Mouse (Mus musculus) liver, postnatal 0 days (tissue): Measurements from ENCODE around the gene Avp. TPM values are rescaled to one million over a fixed set of nuclear protein-coding genes. Genes with fewer than 3 reads are reported as not detected.

Experiments
- ATAC-seq: fragments of 200-750 bp; cut with Nextera tagmentation; 2 replicates; pipeline ENCODE4 v1.8.0; 2017; ENCODE audit warnings: mild to moderate bottlenecking, moderate library complexity
- DNase-seq: peaks from one replicate; pipeline ENCODE4 v3.0.0-alpha.2; 2016
- H3K27ac ChIP-seq: fragments of 300-500 bp; sonication (generic); 2 replicates; pipeline ENCODE4 v1.5.1; 2014; ENCODE audit warnings: antibody characterized with exemption, moderate library complexity, mild to moderate bottlenecking, low read depth
- H3K27me3 ChIP-seq: fragments of 300-500 bp; sonication (generic); 2 replicates; pipeline ENCODE4 v1.6.1; 2014; ENCODE audit warnings: low read length, control low read depth, mixed read lengths; ENCODE audit not compliant: insufficient read depth
- H3K36me3 ChIP-seq: fragments of 300-500 bp; sonication (generic); replicated peaks from 2 replicates; pipeline ENCODE4 v1.6.1; 2014; ENCODE audit warnings: mild to moderate bottlenecking, control low read depth, low read length, moderate library complexity, mixed read lengths; ENCODE audit not compliant: insufficient read depth
- H3K4me1 ChIP-seq: fragments of 300-500 bp; sonication (generic); 2 replicates; pipeline ENCODE4 v1.6.1; 2014; ENCODE audit warnings: antibody characterized with exemption, mild to moderate bottlenecking, control low read depth; ENCODE audit not compliant: insufficient read depth
- H3K4me2 ChIP-seq: fragments of 300-500 bp; sonication (generic); 2 replicates; pipeline ENCODE4 v1.6.1; 2014; ENCODE audit warnings: low read depth, mild to moderate bottlenecking, low read length, moderate library complexity, mixed read lengths
- H3K4me3 ChIP-seq: fragments of 300-500 bp; sonication (generic); 2 replicates; pipeline ENCODE4 v1.5.1; 2014; ENCODE audit warnings: low read depth, low read length
- H3K9ac ChIP-seq: fragments of 300-500 bp; sonication (generic); replicated peaks from 2 replicates; pipeline ENCODE4 v1.6.1; 2014; ENCODE audit warnings: mild to moderate bottlenecking, moderate library complexity
- H3K9me3 ChIP-seq: fragments of 300-500 bp; sonication (generic); 2 replicates; pipeline ENCODE4 v1.6.1; 2016; ENCODE audit warnings: mild to moderate bottlenecking, control low read depth, low read length, mixed read lengths
- CTCF ChIP-seq: sonication (generic); IDR thresholded peaks from 2 replicates; pipeline ENCODE4 v1.5.1; 2016; ENCODE audit warnings: antibody characterized with exemption, low read depth
- EP300 ChIP-seq: IDR thresholded peaks from 2 replicates; pipeline ENCODE4 v1.6.1; 2016; ENCODE audit warnings: antibody characterized with exemption, low read depth, mild to moderate bottlenecking
- WGBS: fragments of 180-500 bp; shearing (Covaris S2); extraction: QIAGEN DNeasy Blood & Tissue Kit; methylation state at CpG from one replicate; pipeline ENCODE4 v1.1.7; 2014; ENCODE audit not compliant: insufficient replicate concordance; 5-methylcytosine and 5-hydroxymethylcytosine counted together
- polyA plus RNA-seq: library from polyadenylated mRNA; unstranded; fragments of >200 nt; fragmentation: Nextera tagmentation; extraction: Ambion mirVana; gene quantifications from 2 replicates; pipeline ENCODE4 v1.2.1, GENCODE M21; 2015

Gene Avp
- polyA plus RNA-seq, 1 experiment from 2014 or later, result not detected

GRCm38 (mm10) chr2:130568921-130569320 lies 13.4 kb downstream of the Avp start:
- ATAC-seq (peak; percentile 42; the same call in 1 of the 2 replicates), DNase-seq (no peak)
- H3K27me3 ChIP-seq, result no peaks in the 10 kb centered on the region
- TF ChIP-seq EP300 (no peak), CTCF (no peak)
- H3K9ac ChIP-seq, result no peak overlapping the region
- peaks cover 11% of the 10 kb centered on the region for H3K4me1 ChIP-seq
- H3K27ac ChIP-seq, result no peak overlapping the region
- no peak overlapping the region for H3K4me3 ChIP-seq
- H3K9me3 ChIP-seq, result no peaks in the 10 kb centered on the region
- H3K36me3 ChIP-seq, result peaks cover 7% of the 10 kb centered on the region
- H3K4me2 ChIP-seq, result no peak overlapping the region
- 65% methylated on average over 4 of the region's 4 CpGs for WGBS

- WGBS, result 91% methylated on average over 8 of the region's 8 CpGs
- H3K9me3 ChIP-seq, result no peaks in the 10 kb centered on the region
- peak overlapping the region; percentile 76; the same call in 1 of the 2 replicates for H3K4me2 ChIP-seq
- no peaks in the 10 kb centered on the region for H3K27me3 ChIP-seq
- H3K36me3 ChIP-seq, result peaks cover 7% of the 10 kb centered on the region
- ATAC-seq (no peak), DNase-seq (no peak)
- H3K9ac ChIP-seq, result no peak overlapping the region
- H3K4me1 ChIP-seq, result peaks cover 19% of the 10 kb centered on the region
- TF ChIP-seq CTCF, result no peak
- TF ChIP-seq EP300, result no peak
- H3K4me3 ChIP-seq, result no peak overlapping the region
- no peak overlapping the region for H3K27ac ChIP-seq
Observed at GRCm38 (mm10) chr2:130564983-130565382, 17.4 kb downstream of the Avp start.

GRCm38 (mm10) chr2:130564063-130564462 lies 18.3 kb downstream of the Avp start:
- TF ChIP-seq EP300, result no peak

GRCm38 (mm10) chr2:130563212-130564055 lies 18.9 kb downstream of the Avp start, which contains the start of gene Mrps26:
Gene Mrps26, plus strand, starts transcription at chr2:130563742.
- TF ChIP-seq EP300 (no peak), CTCF (peak; percentile 55)

More at GRCm38 (mm10) chr2:130564063-130564462, 18.3 kb downstream of the Avp start:
- WGBS, result 1% methylated on average over 23 of the region's 23 CpGs
- Histone ChIP-seq H3K27me3 (no peaks in the 10 kb centered on the region), H3K9me3 (no peaks in the 10 kb centered on the region), H3K4me1 (peaks cover 19% of the 10 kb centered on the region), H3K36me3 (peaks cover 7% of the 10 kb centered on the region), H3K9ac (peak overlapping the region; percentile 88), H3K4me2 (peak overlapping the region; percentile 76), H3K4me3 (peak overlapping the region; percentile 92), H3K27ac (peak overlapping the region; percentile 51; the same call in 1 of the 2 replicates)
- no peak for DNase-seq
- ATAC-seq, result peak; percentile 23; the same call in 1 of the 2 replicates

GRCm38 (mm10) chr2:130558015-130558414 lies 24.3 kb downstream of the Avp start:
- Histone ChIP-seq H3K9ac (no peak overlapping the region), H3K4me3 (no peak overlapping the region), H3K4me2 (no peak overlapping the region), H3K27ac (no peak overlapping the region), H3K27me3 (no peaks in the 10 kb centered on the region), H3K36me3 (peaks cover 15% of the 10 kb centered on the region; the same call in 1 of the 2 replicates), H3K4me1 (peaks cover 5% of the 10 kb centered on the region), H3K9me3 (no peaks in the 10 kb centered on the region)
- TF ChIP-seq EP300, result no peak
- TF ChIP-seq CTCF, result peak; percentile 43
- ATAC-seq, result no peak
- WGBS, result 65% methylated on average over 2 of the region's 2 CpGs
- no peak for DNase-seq

More at GRCm38 (mm10) chr2:130563212-130564055, 18.9 kb downstream of the Avp start, which contains the start of gene Mrps26:
- peak; percentile 90 for DNase-seq
- Histone ChIP-seq H3K27me3 (no peaks in the 10 kb centered on the region), H3K4me3 (peak within 1 kb of the TSS; percentile 92), H3K9ac (peak within 1 kb of the TSS; percentile 88), H3K4me1 (peaks cover 19% of the 10 kb centered on the region), H3K9me3 (no peaks in the 10 kb centered on the region), H3K36me3 (peaks cover 7% of the 10 kb centered on the region), H3K4me2 (peak within 1 kb of the TSS; percentile 76), H3K27ac (peak within 1 kb of the TSS; percentile 66)
- under 1% methylated on average over 52 of the region's 61 CpGs for WGBS
- ATAC-seq, result peak; percentile 99

GRCm38 (mm10) chr2:130557462-130557861 lies 24.9 kb downstream of the Avp start:
- TF ChIP-seq CTCF (no peak), EP300 (no peak)
- WGBS, result 91% methylated on average over 2 of the region's 2 CpGs
- Histone ChIP-seq H3K4me3 (no peak overlapping the region), H3K4me1 (no peaks in the 10 kb centered on the region), H3K9me3 (no peaks in the 10 kb centered on the region), H3K27me3 (no peaks in the 10 kb centered on the region), H3K36me3 (peaks cover 20% of the 10 kb centered on the region; the same call in 1 of the 2 replicates), H3K4me2 (no peak overlapping the region), H3K9ac (no peak overlapping the region), H3K27ac (no peak overlapping the region)
- ATAC-seq (no peak), DNase-seq (no peak)
